Mouse (Mus musculus): ENCODE results near the gene Gprasp1. TPM values are rescaled to one million over a fixed set of nuclear protein-coding genes. Genes with fewer than 3 reads are reported as not detected.
A peak's percentile ranks its signal among the peaks of the same experiment; 100 is the strongest.
"Not testable (repeated sequence)": the region's sequence is repeated elsewhere in the genome, so short reads cannot be mapped to it uniquely, and the experiment has no call there.

The Gprasp1 gene
- total and polyA plus RNA-seq, 2 experiments from 2014 or later = 177 to 396 TPM

GRCm38 (mm10) chrX:135837896-135838295 is 95.4 kb downstream of the Gprasp1 start:
- H3K27ac ChIP-seq (ENCODE audit: low read depth, low read length) = 0 out of 2 replicates have a peak overlapping the region, but pooled peaks have one; percentile 10
- TF ChIP-seq CTCF (IDR thresholded peaks at IDR 0.05; ENCODE audit: low read depth) = no peak
- H3K4me1 ChIP-seq (ENCODE audit: insufficient read depth) = no peaks in the 10 kb centered on the region
- no peak overlapping the region for H3K4me3 ChIP-seq (ENCODE audit: low read depth, low read length)
- 58% methylated on average over 2 of the region's 2 CpGs for WGBS
- no peaks in the 10 kb centered on the region for H3K36me3 ChIP-seq (ENCODE audit: insufficient read depth)
- DNase-seq = no peak
- peak overlapping the region; percentile 51; the same call in 1 of the 2 replicates for H3K4me2 ChIP-seq (ENCODE audit: low read depth)
- H3K27me3 ChIP-seq (ENCODE audit: insufficient read depth, low read length) = no peaks in the 10 kb centered on the region
- H3K9me3 ChIP-seq (ENCODE audit: low read length) = no peaks in the 10 kb centered on the region
- H3K9ac ChIP-seq = no peak overlapping the region
- no peak for ATAC-seq

GRCm38 (mm10) chrX:135838521-135839360 is 96.2 kb downstream of the Gprasp1 start, which contains the start of gene Gprasp2:
Gene Gprasp2 (plus strand): TSS chrX:135839034.
- not testable (repeated sequence) for H3K4me1 ChIP-seq (ENCODE audit: insufficient read depth); H3K27me3 ChIP-seq (ENCODE audit: insufficient read depth, low read length); H3K36me3 ChIP-seq (ENCODE audit: insufficient read depth); H3K9me3 ChIP-seq (ENCODE audit: low read length)
- WGBS = 46% methylated on average over 30 of the region's 32 CpGs
- Histone ChIP-seq H3K9ac (peak within 1 kb of the TSS; percentile 64), H3K27ac (ENCODE audit: low read depth, low read length) (peak within 1 kb of the TSS; percentile 67), H3K4me3 (ENCODE audit: low read depth, low read length) (peak within 1 kb of the TSS; percentile 51), H3K4me2 (ENCODE audit: low read depth) (peak within 1 kb of the TSS; percentile 51)
- ATAC-seq (peak; percentile 93), DNase-seq (peak; percentile 83)

- Histone ChIP-seq H3K9ac (peak overlapping the region; percentile 64), H3K27ac (ENCODE audit: low read depth, low read length) (peak overlapping the region; percentile 67), H3K4me3 (ENCODE audit: low read depth, low read length) (peak overlapping the region; percentile 51), H3K4me2 (ENCODE audit: low read depth) (peak overlapping the region; percentile 51)
- DNase-seq = peak; percentile 74
- H3K4me1 ChIP-seq (ENCODE audit: insufficient read depth); H3K36me3 ChIP-seq (ENCODE audit: insufficient read depth); H3K9me3 ChIP-seq (ENCODE audit: low read length); H3K27me3 ChIP-seq (ENCODE audit: insufficient read depth, low read length): not testable (repeated sequence)
- 28% methylated on average over 15 of the region's 17 CpGs for WGBS
- TF ChIP-seq CTCF (IDR thresholded peaks at IDR 0.05; ENCODE audit: low read depth) = peak; percentile 67
- ATAC-seq = peak; percentile 28; the same call in 1 of the 2 replicates
Observed at GRCm38 (mm10) chrX:135839397-135840391, 97.2 kb downstream of the Gprasp1 start.

MicroRNAs within 50 kb of the gene (microRNA counts, 519-probe panel; counts per million panel counts)
- not detected for microRNA mmu-miR-1970

Small RNA genes within 50 kb of the gene (microRNA-seq; reads per million reads assigned to microRNA genes)
- gene Mir1970 (0 reads per million in 2 experiments), gene Mir7646 (0 reads per million in 2 experiments)

Other genes with a start within 250 kb of the Gprasp1 start
- not detected in 2 replicates for gene AV320801, start 248.1 kb upstream of the Gprasp1 start, total RNA-seq (2014; rRNA removed)
- not detected in 2 replicates for gene AV320801, start 248.1 kb upstream of the Gprasp1 start, polyA plus RNA-seq (2015; fragmentation: Nextera tagmentation; extraction: Ambion mirVana)
- gene Nxf7, start 144.0 kb upstream of the Gprasp1 start, total RNA-seq (2014; rRNA removed) = not detected in 2 replicates
- not detected in 2 replicates for gene Nxf7, start 144.0 kb upstream of the Gprasp1 start, polyA plus RNA-seq (2015; fragmentation: Nextera tagmentation; extraction: Ambion mirVana)
- gene Prame, start 115.0 kb upstream of the Gprasp1 start, total RNA-seq (2014; rRNA removed) = 0.08 TPM in 1 of 2 replicates, not detected in the other
- not detected in 2 replicates for gene Prame, start 115.0 kb upstream of the Gprasp1 start, polyA plus RNA-seq (2015; fragmentation: Nextera tagmentation; extraction: Ambion mirVana)
- not detected in 2 replicates for gene Tcp11x2, start 48.9 kb upstream of the Gprasp1 start, total RNA-seq (2014; rRNA removed)
- not detected in 2 replicates for gene Tcp11x2, start 48.9 kb upstream of the Gprasp1 start, polyA plus RNA-seq (2015; fragmentation: Nextera tagmentation; extraction: Ambion mirVana)
- gene Tmsb15a, start 17.5 kb upstream of the Gprasp1 start, total RNA-seq (2014; rRNA removed) = 1.7 TPM in 1 of 2 replicates, not detected in the other
- not detected in 2 replicates for gene Tmsb15a, start 17.5 kb upstream of the Gprasp1 start, polyA plus RNA-seq (2015; fragmentation: Nextera tagmentation; extraction: Ambion mirVana)
- 15.8 and 22.5 TPM in 2 replicates for gene Armcx5, start within 50 bp of the Gprasp1 start, total RNA-seq (2014; rRNA removed)
- 16.8 and 20.8 TPM in 2 replicates for gene Armcx5, start within 50 bp of the Gprasp1 start, polyA plus RNA-seq (2015; fragmentation: Nextera tagmentation; extraction: Ambion mirVana)
- 68.0 and 86.0 TPM in 2 replicates for gene Bhlhb9, start 54.9 kb downstream of the Gprasp1 start, total RNA-seq (2014; rRNA removed)
- 79.9 and 99.6 TPM in 2 replicates for gene Bhlhb9, start 54.9 kb downstream of the Gprasp1 start, polyA plus RNA-seq (2015; fragmentation: Nextera tagmentation; extraction: Ambion mirVana)
- 121 and 175 TPM in 2 replicates for gene Gprasp2, start 96.3 kb downstream of the Gprasp1 start, total RNA-seq (2014; rRNA removed)
- gene Gprasp2, start 96.3 kb downstream of the Gprasp1 start, polyA plus RNA-seq (2015; fragmentation: Nextera tagmentation; extraction: Ambion mirVana) = 105 and 155 TPM in 2 replicates